Mouse (Mus musculus) WW6 (cell line): ENCODE data around the gene Gucy2g.

ENCODE experiments used
- DNase-seq: peaks from one replicate; pipeline ENCODE4 v3.0.0-alpha.2; 2013; ENCODE audit warnings: low read depth, low spot score

Gucy2g gene

DNA sequence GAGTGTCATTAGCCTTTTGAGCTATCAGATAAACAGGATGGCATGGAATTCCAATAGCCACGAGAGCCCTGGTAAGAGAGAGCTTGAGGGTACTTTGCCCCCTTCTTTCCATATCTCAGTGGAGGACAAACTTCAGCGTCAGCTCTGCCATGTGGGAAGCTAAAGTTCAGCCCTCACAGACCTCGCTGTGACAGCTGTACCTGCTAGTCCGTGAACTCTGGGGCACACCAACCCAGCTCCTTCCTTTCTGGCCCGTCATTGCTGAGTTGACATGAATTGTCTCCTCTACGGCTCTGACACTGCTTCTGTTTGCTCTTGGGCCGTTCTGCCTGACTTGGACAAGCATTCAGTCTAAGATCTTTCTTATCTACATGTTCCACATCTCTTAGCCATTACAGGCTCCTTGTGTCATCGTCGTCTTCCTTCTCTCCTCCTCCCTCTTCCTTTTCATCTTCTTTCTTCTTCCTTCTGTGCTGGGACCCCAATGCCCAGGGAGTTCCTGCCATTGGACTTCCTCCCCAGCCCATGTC, 7.0 kb upstream of the Gucy2g start:
- no peak for DNase-seq

- DNase-seq, result no peak
Observed at GRCm38 (mm10) chr19:55247563-55247962, 6.5 kb upstream of the Gucy2g start.

- no peak for DNase-seq
Observed at GRCm38 (mm10) chr19:55244791-55245231, 3.8 kb upstream of the Gucy2g start.

- DNase-seq, result no peak
Observed at GRCm38 (mm10) chr19:55239766-55240426, 1.1 kb downstream of the Gucy2g start.

DNA sequence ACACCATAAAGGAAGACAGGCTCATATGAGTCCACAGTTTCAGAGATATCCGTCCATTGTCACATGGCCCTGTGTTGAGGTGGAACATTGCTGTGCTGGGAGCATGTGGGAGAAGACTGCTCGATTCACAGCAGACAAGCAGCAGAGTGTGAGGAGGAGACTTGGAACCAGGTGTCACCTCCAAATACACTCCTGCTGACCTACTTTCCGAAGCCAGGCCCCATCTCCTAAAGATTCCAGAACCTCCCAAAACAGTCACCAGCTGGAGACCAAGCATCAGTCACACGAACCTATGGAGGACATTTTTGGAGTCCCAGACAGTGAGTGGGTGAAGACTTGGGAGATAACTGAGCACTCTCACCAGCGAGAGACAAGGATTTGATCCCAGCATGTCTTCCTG, 4.5 kb downstream of the Gucy2g start:
- DNase-seq, result no peak

DNA sequence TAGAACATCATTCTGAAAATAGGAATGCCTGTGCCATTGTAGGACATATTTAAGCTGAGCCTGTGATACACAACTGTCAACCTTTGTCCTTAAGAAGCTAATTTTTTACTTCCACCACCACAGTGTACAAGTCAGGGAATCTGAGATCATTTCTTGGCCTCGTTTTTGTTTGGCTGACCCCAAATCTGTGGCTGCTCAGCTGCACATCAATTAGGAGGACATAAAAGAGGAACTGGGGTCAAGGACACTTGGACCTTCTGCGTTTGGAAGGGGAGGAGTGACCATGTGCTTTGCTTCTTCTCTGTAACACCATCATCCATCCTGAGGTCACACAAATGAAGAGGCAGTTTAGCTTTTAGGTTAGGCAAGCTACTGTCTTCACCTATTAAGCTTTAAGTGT, 5.0 kb downstream of the Gucy2g start:
- DNase-seq, result no peak

- DNase-seq, result no peak
Observed at GRCm38 (mm10) chr19:55232136-55232535, 8.9 kb downstream of the Gucy2g start.

GRCm38 (mm10) chr19:55231081-55231480, 10.0 kb downstream of the Gucy2g start:
- DNase-seq, result no peak

GRCm38 (mm10) chr19:55227135-55227534, 13.9 kb downstream of the Gucy2g start:
- no peak for DNase-seq

DNA sequence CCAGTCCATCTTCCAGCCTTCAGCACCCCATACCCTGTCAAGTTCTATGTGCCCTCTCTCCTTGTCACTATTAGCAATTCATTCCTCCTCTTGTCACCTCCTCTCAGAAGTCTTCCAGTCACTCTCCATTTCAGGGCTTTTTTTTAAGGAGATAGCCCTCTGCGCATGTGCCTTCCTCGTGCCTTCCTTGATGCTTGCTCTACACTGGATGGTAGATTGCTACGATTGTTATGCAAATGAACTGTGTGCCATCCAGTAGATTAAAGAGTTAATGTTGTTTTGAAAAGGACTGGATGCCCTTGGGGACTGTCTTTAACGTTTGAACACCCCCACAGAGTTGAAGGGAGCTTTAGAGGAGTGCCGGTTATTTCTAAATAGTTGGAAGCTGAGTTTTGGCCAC, 14.4 kb downstream of the Gucy2g start:
- no peak for DNase-seq

GRCm38 (mm10) chr19:55222268-55222667, 18.8 kb downstream of the Gucy2g start:
- no peak for DNase-seq

GRCm38 (mm10) chr19:55221208-55221607, 19.8 kb downstream of the Gucy2g start:
- no peak for DNase-seq

DNA sequence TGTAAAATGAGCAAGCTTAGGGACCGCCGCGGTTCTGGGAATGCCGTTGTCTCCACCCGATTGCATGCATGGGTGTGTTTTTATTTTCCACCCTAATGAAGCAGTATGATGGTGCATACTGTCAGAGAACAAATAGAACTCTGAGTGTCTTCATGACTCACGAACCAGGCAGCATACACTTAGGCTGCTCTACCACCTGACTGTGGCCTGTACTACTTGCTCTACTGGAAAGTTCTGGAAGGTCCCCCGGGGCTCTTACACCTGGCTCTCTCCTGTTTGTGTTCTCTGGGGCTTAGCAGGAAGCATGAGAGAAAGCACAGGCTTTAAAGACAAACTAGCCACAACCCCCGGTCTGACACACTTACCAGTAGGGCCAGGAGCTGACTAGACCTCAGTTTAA, 21.7 kb downstream of the Gucy2g start:
- DNase-seq, result no peak

DNA sequence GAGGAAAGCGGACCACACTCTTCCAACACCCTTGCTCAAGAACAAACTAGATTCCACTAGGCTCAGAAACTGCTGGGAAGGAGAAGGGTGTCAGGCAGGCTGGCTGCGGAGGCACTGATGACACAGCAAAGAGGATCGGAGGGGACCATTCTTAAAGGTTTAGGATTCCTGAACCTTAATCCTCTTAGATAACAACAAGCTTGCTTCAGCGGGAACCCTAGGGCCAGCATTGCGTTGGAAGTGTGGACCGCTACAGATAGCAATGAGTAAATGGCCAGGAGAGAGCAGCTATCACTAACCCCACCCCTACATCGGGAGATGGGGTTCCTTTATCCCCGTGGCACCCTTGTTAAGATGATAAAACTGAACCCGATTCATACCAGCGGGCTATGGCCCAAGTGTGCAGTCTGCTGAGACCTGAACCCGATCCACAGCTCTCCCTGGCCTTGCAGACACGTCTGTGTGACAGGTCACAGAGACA, 22.3 kb downstream of the Gucy2g start:
- no peak for DNase-seq

DNA sequence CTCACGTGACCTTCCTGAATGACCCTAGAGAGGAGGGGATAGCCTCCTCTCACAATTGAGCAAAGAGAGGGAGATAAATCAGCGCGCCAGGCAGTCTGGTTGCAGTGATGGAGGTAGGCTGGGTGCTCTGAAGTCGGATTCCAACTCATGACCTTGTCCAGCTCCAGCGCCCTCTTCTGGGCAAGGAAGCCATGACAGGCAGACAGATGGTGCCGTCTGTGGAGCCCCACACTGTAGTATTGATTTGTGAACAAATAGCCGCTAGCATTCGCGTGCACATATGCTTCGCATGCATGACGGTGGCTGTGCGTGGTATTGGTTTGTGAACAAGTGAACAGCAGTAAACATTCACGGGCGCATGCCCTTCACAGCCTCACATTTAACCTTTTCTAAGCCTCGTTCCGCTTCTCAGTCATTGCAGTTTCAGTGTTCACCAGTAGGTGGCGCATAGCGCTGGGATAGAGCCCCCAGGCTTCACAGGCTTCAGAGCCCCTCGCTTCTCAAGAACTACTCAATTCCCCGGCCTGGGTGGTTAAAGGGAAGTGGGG, 22.8 kb downstream of the Gucy2g start:
- peak; percentile 67 for DNase-seq

DNA sequence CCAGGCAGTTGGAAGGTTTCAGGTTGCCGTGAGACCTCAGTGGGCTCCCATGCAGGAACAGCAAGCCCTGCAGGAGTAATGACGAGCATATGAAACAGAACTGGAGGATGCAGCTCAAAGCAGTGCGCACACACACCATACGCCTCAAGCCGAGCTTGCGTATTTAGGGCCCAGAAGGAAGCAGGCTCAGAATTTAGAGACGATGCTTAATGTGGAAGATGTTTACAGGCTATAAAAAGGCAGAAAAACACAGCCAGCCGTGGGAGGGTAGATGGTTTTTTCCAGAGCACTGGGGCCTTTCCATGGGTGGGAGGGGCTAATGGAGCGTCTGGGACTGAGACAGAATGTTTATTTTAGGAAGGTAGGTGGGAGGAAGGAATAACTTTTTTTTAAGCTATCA, 23.7 kb downstream of the Gucy2g start:
- DNase-seq, result no peak

DNA sequence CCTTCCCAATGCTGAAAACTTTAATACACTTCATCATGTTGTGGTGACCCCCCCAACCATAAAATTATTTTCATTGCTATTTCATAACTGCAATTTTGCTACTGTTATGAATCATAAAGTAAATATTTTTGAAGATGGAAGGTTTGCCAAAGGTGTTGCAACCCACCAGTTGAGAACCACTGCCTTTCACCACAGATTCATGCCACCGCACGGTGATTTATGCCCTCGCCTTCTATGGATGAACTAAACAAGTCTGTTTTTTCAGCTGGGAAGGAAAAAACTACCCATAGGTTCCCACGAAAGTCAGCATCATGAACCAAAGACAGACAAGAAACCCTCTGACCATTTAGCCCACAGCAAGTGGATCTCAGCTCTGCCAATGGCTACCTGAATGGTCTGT, 24.2 kb downstream of the Gucy2g start:
- DNase-seq, result no peak

DNA sequence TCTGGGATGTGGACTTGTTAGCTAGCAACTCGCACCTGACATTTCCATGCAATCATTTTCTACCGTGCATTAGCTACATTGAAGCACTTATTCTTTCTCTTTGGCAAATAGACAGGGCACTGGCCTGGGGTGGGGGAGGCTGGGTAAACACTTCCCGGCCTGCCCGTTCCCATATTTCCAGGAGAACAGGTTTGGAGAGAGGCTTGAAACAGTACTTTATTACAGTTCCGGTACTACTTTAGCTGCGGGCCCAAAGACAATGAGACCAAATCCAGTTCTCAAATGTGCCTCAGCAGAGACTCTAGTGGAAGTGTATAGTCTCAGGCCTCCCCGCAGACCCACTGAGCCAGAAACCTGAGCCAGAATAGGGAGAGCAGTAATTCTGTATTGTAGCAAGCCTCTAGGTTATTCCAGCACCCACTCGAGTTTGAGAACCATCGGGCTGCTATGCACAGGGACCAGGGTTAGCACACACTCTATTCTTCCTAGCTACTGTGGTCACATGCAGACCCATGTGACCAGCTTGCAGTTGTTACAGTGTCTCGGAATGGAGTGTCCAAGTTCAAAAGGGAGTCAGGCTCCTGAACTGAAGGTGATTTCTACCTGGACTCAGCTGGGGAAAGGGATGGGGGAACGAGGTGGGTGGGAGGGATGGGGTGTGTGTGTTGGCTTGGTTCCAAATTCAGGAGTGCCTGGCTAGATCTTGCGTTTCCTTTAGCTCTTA, 27.3 kb downstream of the Gucy2g start:
- DNase-seq, result no peak

GRCm38 (mm10) chr19:55211698-55212097, 29.3 kb downstream of the Gucy2g start:
- DNase-seq, result no peak

DNA sequence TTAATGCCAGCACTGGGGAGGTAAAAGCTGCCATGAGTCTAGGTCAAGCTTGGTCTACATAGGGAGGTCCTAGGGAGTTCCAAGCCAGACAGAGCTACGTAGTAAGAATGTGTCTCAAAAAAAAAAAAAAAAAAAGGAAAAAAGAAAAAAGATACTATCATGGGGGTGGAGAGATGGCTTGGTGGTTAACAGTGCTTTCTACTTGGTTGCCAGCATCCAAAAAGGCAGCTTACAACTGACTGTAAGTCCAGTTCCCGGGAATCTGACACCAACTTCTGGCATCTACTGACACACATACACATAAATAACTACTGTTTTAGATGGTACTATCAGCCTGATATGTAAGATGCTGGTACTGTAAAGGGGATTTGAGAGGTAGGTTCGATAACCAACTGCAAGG, 32.0 kb downstream of the Gucy2g start:
- no peak for DNase-seq

GRCm38 (mm10) chr19:55208654-55209053, 32.4 kb downstream of the Gucy2g start:
- DNase-seq, result no peak

DNA sequence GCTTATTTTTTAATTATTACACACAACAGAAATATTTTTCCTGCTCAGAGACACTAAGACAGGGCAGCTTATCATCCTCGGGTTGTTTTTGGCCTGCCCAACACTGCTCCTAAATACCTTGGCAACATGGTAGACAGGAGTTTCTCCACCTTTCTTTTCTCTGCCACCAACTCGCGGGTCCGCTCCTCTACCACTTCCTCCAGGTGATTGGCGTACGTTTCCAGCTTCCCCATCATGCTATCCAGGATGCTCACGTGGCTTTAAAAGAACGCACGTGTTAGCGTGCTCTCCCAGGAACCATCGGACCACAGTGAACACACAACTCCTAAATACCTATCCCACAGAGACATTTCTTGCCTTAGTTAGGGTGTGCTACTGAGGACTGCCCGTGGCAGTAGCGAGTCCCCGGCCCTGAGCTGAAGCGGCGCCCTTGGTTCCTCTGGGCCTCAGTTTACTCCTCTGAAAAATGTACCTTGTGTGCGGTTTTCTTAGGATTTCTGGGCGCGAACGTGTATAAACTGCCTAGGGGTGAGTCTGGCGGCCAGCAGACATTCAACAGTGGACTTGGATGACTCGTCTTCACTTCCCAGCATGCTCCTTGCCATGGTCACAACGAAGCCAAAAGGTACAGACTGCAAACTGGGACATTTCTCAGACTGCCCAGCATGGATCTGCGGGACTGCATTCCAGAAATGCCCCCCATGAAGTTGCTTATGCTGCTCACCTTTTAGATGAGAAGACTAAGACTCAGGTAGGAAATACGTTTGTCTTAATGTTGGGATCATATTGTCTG, 33.1 kb downstream of the Gucy2g start:
- DNase-seq, result no peak
